Mouse (Mus musculus) layer of hippocampus, postnatal 10 days (tissue): Measurements from ENCODE around the gene BC025446. TPM values are rescaled to one million over a fixed set of nuclear protein-coding genes. Genes with fewer than 3 reads are reported as not detected.

Source experiments
- total RNA-seq, 2 experiments: library from RNA; stranded (reverse); gene quantifications; 2 replicates each; pipeline ENCODE4 v1.2.3; 2021

The BC025446 gene
- total RNA-seq, 2 experiments from 2014 or later = not detected

Other genes with a start within 250 kb of the BC025446 start
- not detected for gene Ly6i, start 232.9 kb upstream of the BC025446 start, total RNA-seq
- 1 to 10 TPM; 6.5 to 6.6 TPM for gene Ly6a, start 218.3 kb upstream of the BC025446 start, total RNA-seq
- gene Ly6c1, start 167.5 kb upstream of the BC025446 start, total RNA-seq = 10 to 100 TPM; 24.0 TPM
- gene Ly6c2, start 104.4 kb upstream of the BC025446 start, total RNA-seq = 1 to 10 TPM in 1 of 2 experiments, under 1 TPM in 1; 0.57 to 1.8 TPM
- not detected for gene Ly6g, start 61.1 kb upstream of the BC025446 start, total RNA-seq
- not detected for gene Ly6f, start 52.0 kb downstream of the BC025446 start, total RNA-seq